Mouse (Mus musculus) gastrocnemius, adult 18-20 months (tissue): ENCODE measurements at regions not wholly inside any gene's neighbourhood (a gene's known extent, or its start where the extent isn't known, plus 50 kb on each side); places are given as distances from the start of the nearest gene placed in this dataset.
A peak's percentile ranks its signal among the peaks of the same experiment; 100 is the strongest.

Source experiments
- DNase-seq: peaks from one replicate; pipeline ENCODE4 v3.0.0; 2021; ENCODE audit warnings: low spot score

- DNase-seq, result no peak
Observed at GRCm38 (mm10) chr7:34506816-34507215, 113.7 kb upstream of the Lsm14a start.

GRCm38 (mm10) chr7:34493892-34494291 lies 100.8 kb upstream of the Lsm14a start:
- no peak for DNase-seq

- DNase-seq, result no peak
Observed at GRCm38 (mm10) chr7:34484908-34485598, 91.9 kb upstream of the Lsm14a start.

GRCm38 (mm10) chr7:34483368-34483767 lies 90.3 kb upstream of the Lsm14a start:
- DNase-seq, result no peak

- no peak for DNase-seq
Observed at GRCm38 (mm10) chr7:34480771-34481170, 87.7 kb upstream of the Lsm14a start.

GRCm38 (mm10) chr7:34471003-34471402 lies 77.9 kb upstream of the Lsm14a start:
- no peak for DNase-seq

- peak; percentile 11 for DNase-seq
Observed at GRCm38 (mm10) chr7:34462069-34462468, 69.0 kb upstream of the Lsm14a start.

- no peak for DNase-seq
Observed at GRCm38 (mm10) chr7:34459834-34460495, 66.8 kb upstream of the Lsm14a start.

- DNase-seq, result no peak
Observed at GRCm38 (mm10) chr7:34458851-34459250, 65.7 kb upstream of the Lsm14a start.

- no peak for DNase-seq
Observed at GRCm38 (mm10) chr7:34448364-34448763, 55.2 kb upstream of the Lsm14a start.

- no peak for DNase-seq
Observed at GRCm38 (mm10) chr7:34444263-34444662, 51.1 kb upstream of the Lsm14a start.
